Mouse (Mus musculus) midbrain, embryonic 11.5 days (tissue): Measurements from ENCODE around the gene Pan3. TPM values are rescaled to one million over a fixed set of nuclear protein-coding genes. Genes with fewer than 3 reads are reported as not detected.

Experiments
- ATAC-seq: fragments of 200-750 bp; cut with Nextera tagmentation; 2 replicates; pipeline ENCODE4 v1.8.0; 2017; ENCODE audit warnings: moderate TSS enrichment, moderate library complexity; ENCODE audit not compliant: low FRiP score
- DNase-seq: peaks from one replicate; pipeline ENCODE4 v3.0.0; 2015; ENCODE audit warnings: low spot score; ENCODE audit errors: missing footprints
- H3K27ac ChIP-seq: fragments of 300-500 bp; sonication (generic); 2 replicates; pipeline ENCODE4 v1.5.1; 2014; ENCODE audit warnings: low read depth, low read length
- H3K27me3 ChIP-seq: fragments of 300-500 bp; sonication (generic); 2 replicates; pipeline ENCODE4 v1.6.1; 2014; ENCODE audit warnings: mild to moderate bottlenecking, low read length, moderate library complexity, mixed read lengths; ENCODE audit not compliant: control insufficient read depth, insufficient read depth
- H3K36me3 ChIP-seq: fragments of 300-500 bp; sonication (generic); 2 replicates; pipeline ENCODE4 v1.6.1; 2014; ENCODE audit warnings: mild to moderate bottlenecking, low read length, moderate library complexity, mixed read lengths; ENCODE audit not compliant: control insufficient read depth, insufficient read depth
- H3K4me1 ChIP-seq: fragments of 300-500 bp; sonication (generic); 2 replicates; pipeline ENCODE4 v1.6.1; 2014; ENCODE audit warnings: low read length; ENCODE audit not compliant: control insufficient read depth, insufficient read depth
- H3K4me2 ChIP-seq: fragments of 300-500 bp; sonication (generic); 2 replicates; pipeline ENCODE4 v1.6.1; 2014; ENCODE audit warnings: mild to moderate bottlenecking, moderate library complexity
- H3K4me3 ChIP-seq: fragments of 300-500 bp; sonication (generic); 2 replicates; pipeline ENCODE4 v1.5.1; 2014; ENCODE audit warnings: low read depth, low read length
- H3K9ac ChIP-seq: fragments of 300-500 bp; sonication (generic); 2 replicates; pipeline ENCODE4 v1.6.1; 2014; ENCODE audit warnings: low read length
- H3K9me3 ChIP-seq: fragments of 300-500 bp; sonication (generic); 2 replicates; pipeline ENCODE4 v1.6.1; 2016; ENCODE audit warnings: low read length; ENCODE audit not compliant: control insufficient read depth
- WGBS: fragments of 180-500 bp; shearing (Covaris S2); extraction: QIAGEN DNeasy Blood & Tissue Kit; methylation state at CpG from one replicate; pipeline ENCODE4 v1.1.7; 2014; 5-methylcytosine and 5-hydroxymethylcytosine counted together
- polyA plus RNA-seq: library from polyadenylated mRNA; unstranded; fragments of >200 nt; fragmentation: Nextera tagmentation; extraction: Ambion mirVana; gene quantifications from 2 replicates; pipeline ENCODE4 v1.2.1, GENCODE M21; 2014

The Pan3 gene
- polyA plus RNA-seq, 1 experiment from 2014 or later, result 49.4 TPM

GRCm38 (mm10) chr5:147463251-147463650, 33.3 kb downstream of the Pan3 start:
- no peak overlapping the region for H3K27ac ChIP-seq
- H3K36me3 ChIP-seq, result no peaks in the 10 kb centered on the region
- no peaks in the 10 kb centered on the region for H3K4me1 ChIP-seq
- H3K9ac ChIP-seq, result no peak overlapping the region
- ATAC-seq, result no peak
- WGBS, result 81% methylated on average over 3 of the region's 3 CpGs
- DNase-seq, result no peak
- no peaks in the 10 kb centered on the region for H3K27me3 ChIP-seq
- H3K4me3 ChIP-seq, result no peak overlapping the region
- H3K4me2 ChIP-seq, result no peak overlapping the region
- H3K9me3 ChIP-seq, result no peaks in the 10 kb centered on the region

GRCm38 (mm10) chr5:147466361-147466760, 36.4 kb downstream of the Pan3 start:
- H3K27me3 ChIP-seq, result no peaks in the 10 kb centered on the region
- no peak overlapping the region for H3K9ac ChIP-seq
- no peaks in the 10 kb centered on the region for H3K4me1 ChIP-seq
- no peak for DNase-seq
- no peaks in the 10 kb centered on the region for H3K36me3 ChIP-seq
- no peak overlapping the region for H3K4me2 ChIP-seq
- H3K4me3 ChIP-seq, result no peak overlapping the region
- H3K27ac ChIP-seq, result no peak overlapping the region
- no peak for ATAC-seq
- no peaks in the 10 kb centered on the region for H3K9me3 ChIP-seq

DNA sequence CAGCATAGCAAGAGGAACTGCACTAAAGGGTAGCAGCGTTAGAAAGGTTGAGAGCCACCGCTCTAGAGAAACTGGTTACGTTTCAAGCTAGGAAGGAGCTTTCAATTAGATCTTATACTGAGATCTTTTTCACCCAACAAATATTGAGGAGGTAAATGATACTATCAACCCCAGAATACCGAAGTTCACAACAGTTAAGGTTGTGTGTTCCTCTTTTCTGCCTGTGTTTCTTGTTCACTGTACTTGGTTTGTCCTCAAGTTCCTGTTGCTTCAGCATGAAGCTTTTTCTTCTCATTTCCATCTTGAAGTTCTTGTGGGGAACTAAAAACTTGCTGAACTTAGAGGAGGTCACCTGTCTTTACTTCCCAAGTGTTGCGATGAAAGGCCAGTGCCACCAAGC, 41.2 kb downstream of the Pan3 start:
- no peaks in the 10 kb centered on the region for H3K36me3 ChIP-seq
- H3K9ac ChIP-seq, result no peak overlapping the region
- H3K27ac ChIP-seq, result no peak overlapping the region
- DNase-seq (no peak), ATAC-seq (no peak)
- no peaks in the 10 kb centered on the region for H3K27me3 ChIP-seq
- H3K9me3 ChIP-seq, result no peaks in the 10 kb centered on the region
- whole genome bisulfite sequencing, result 97% methylated on average over 5 of the region's 5 CpGs
- no peak overlapping the region for H3K4me3 ChIP-seq
- no peak overlapping the region for H3K4me2 ChIP-seq
- no peaks in the 10 kb centered on the region for H3K4me1 ChIP-seq

- Histone ChIP-seq H3K36me3 (no peaks in the 10 kb centered on the region), H3K4me3 (no peak overlapping the region), H3K4me1 (no peaks in the 10 kb centered on the region), H3K9me3 (no peaks in the 10 kb centered on the region), H3K9ac (no peak overlapping the region), H3K27ac (no peak overlapping the region), H3K27me3 (no peaks in the 10 kb centered on the region), H3K4me2 (no peak overlapping the region)
- DNase-seq (no peak), ATAC-seq (no peak)
- 88% methylated on average over 6 of the region's 6 CpGs for WGBS
Observed at GRCm38 (mm10) chr5:147473071-147473470, 43.1 kb downstream of the Pan3 start.

DNA sequence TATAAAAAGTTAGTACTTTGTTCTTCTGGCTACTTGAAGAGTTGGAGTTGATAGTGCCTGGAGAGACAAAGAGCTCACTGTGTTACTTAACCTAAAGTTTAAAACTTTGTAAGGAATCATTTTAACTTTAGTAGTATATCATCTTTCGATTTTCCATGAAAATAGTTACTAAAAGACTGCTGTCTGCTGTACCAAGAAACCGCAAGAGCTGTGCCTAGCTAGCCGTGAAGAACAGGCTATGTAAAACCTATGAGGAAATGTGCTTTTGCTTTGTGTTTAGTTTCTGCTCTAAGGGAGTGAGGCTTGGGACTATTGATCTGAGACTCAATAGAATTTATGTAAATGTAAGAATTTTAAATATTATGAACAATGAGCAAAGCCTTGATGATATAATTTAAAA, 43.9 kb downstream of the Pan3 start:
- no peak overlapping the region for H3K4me3 ChIP-seq
- H3K36me3 ChIP-seq, result no peaks in the 10 kb centered on the region
- no peak overlapping the region for H3K9ac ChIP-seq
- H3K27ac ChIP-seq, result no peak overlapping the region
- H3K4me2 ChIP-seq, result no peak overlapping the region
- no peaks in the 10 kb centered on the region for H3K9me3 ChIP-seq
- whole genome bisulfite sequencing, result 88% methylated on average over 3 of the region's 3 CpGs
- H3K4me1 ChIP-seq, result no peaks in the 10 kb centered on the region
- no peaks in the 10 kb centered on the region for H3K27me3 ChIP-seq
- DNase-seq (no peak), ATAC-seq (no peak)

DNA sequence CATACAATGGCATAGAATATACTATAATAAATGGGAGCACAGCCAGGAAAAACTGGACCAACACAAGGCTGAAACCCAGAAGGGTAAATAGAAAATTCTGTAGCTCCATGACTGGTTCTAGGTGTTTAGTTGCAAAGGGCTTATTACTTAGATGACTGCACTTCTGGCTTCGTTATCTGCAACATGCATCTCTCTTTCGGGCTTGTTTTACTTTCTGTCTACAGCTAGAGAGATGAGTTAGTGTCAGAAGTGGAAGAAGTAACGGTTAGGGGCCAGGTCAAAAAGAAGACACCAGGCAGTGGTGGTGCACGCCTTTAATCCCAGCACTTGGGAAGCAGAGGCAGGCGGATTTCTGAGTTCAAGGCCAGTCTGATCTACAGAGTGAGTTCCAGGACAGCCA, 46.1 kb downstream of the Pan3 start:
- Histone ChIP-seq H3K4me1 (no peaks in the 10 kb centered on the region), H3K9me3 (no peaks in the 10 kb centered on the region), H3K9ac (no peak overlapping the region), H3K4me2 (no peak overlapping the region), H3K36me3 (no peaks in the 10 kb centered on the region), H3K27ac (no peak overlapping the region), H3K27me3 (no peaks in the 10 kb centered on the region), H3K4me3 (no peak overlapping the region)
- 96% methylated on average over 5 of the region's 5 CpGs for WGBS
- no peak for DNase-seq
- no peak for ATAC-seq

GRCm38 (mm10) chr5:147477106-147477505, 47.1 kb downstream of the Pan3 start:
- WGBS, result 96% methylated on average over 9 of the region's 9 CpGs
- Histone ChIP-seq H3K4me1 (no peaks in the 10 kb centered on the region), H3K27ac (no peak overlapping the region), H3K9me3 (no peaks in the 10 kb centered on the region), H3K36me3 (no peaks in the 10 kb centered on the region), H3K9ac (no peak overlapping the region), H3K4me2 (no peak overlapping the region), H3K4me3 (no peak overlapping the region), H3K27me3 (no peaks in the 10 kb centered on the region)
- DNase-seq (no peak), ATAC-seq (no peak)

DNA sequence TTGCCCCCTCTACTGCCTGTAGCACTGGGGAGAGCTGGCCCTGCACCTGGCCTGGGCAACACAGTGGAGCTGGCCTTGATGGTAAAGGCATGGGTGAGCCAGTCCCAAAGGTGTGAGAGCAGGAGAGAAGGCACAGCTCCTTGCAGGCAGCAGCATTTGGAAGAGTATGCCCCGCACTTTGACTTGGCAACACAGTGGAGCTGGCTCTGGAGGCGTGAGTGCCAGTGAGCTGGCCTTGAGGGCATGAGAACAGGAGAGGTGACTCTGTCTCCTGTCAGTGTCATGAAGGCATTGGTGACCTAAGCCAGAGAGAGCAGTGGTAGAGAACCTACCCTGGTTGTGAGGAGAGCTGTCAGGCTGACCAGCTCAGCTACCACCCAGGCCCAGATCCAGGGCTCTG, 49.4 kb downstream of the Pan3 start:
- 92% methylated on average over 2 of the region's 2 CpGs for WGBS
- Histone ChIP-seq H3K27ac (no peak overlapping the region), H3K36me3 (no peaks in the 10 kb centered on the region), H3K9ac (no peak overlapping the region), H3K4me2 (no peak overlapping the region), H3K27me3 (no peaks in the 10 kb centered on the region), H3K9me3 (no peaks in the 10 kb centered on the region), H3K4me1 (no peaks in the 10 kb centered on the region), H3K4me3 (no peak overlapping the region)
- ATAC-seq (no peak), DNase-seq (no peak)

DNA sequence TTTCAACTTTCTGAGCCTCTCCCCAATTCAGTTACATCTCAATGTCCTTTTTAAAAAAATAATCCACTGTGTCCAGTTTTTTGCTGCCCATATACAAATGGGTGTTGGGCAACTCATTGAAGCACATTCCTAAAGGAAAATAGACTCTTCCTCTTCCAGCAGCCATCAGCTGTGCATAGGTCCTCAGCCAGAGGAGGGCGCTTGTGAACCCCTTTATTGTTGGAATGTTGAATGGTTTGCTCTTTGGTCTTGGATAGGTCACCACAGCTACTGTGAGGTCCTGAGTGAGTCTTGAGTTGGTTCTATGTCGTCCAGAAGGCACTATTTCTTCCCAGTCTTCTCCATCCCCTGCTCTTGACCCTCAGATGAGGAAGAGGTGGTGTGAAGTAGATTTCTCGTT, 54.2 kb downstream of the Pan3 start:
- Histone ChIP-seq H3K4me2 (no peak overlapping the region), H3K27ac (no peak overlapping the region), H3K9me3 (no peaks in the 10 kb centered on the region), H3K36me3 (no peaks in the 10 kb centered on the region), H3K9ac (no peak overlapping the region), H3K4me3 (no peak overlapping the region), H3K4me1 (no peaks in the 10 kb centered on the region), H3K27me3 (no peaks in the 10 kb centered on the region)
- no peak for DNase-seq
- ATAC-seq, result no peak
- WGBS, result 71% methylated on average over 3 of the region's 3 CpGs

DNA sequence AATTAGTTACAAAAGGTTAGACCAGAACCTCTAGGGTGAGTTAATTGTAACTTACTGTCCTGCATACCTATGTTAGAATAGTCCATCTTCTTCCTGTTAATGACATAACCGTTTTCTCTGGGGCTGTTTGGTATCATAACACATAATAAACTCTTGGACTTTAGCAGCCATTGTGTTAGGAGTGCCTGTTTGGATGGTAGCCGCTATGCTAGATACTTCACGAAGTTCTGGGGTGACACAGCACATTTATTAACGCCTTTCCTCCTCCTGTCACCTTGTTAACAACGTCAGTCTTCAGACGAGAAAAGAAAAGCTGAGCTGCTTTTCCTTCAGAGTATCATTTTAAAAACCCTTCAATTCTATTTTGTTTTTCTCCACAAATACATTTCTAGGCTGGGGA, 59.3 kb downstream of the Pan3 start:
- WGBS, result 89% methylated on average over 6 of the region's 6 CpGs
- Histone ChIP-seq H3K27ac (no peak overlapping the region), H3K9me3 (no peaks in the 10 kb centered on the region), H3K4me1 (no peaks in the 10 kb centered on the region), H3K9ac (no peak overlapping the region), H3K4me3 (no peak overlapping the region), H3K36me3 (no peaks in the 10 kb centered on the region), H3K27me3 (no peaks in the 10 kb centered on the region), H3K4me2 (no peak overlapping the region)
- DNase-seq (no peak), ATAC-seq (no peak)
